Mouse (Mus musculus): ENCODE data around the gene Camkv. TPM values are rescaled to one million over a fixed set of nuclear protein-coding genes. Genes with fewer than 3 reads are reported as not detected.

The Camkv gene
- polyA plus RNA-seq, 2 experiments, result 3.5 to 14.2 TPM

GRCm38 (mm10) chr9:107950460-107951355 lies 15.2 kb downstream of the Camkv start:
- H3K4me2 ChIP-seq (replicated peaks; ENCODE audit: low read depth, low read length, severe bottlenecking), result peak overlapping the region; percentile 78
- peak overlapping the region; percentile 59 for H3K9ac ChIP-seq (ENCODE audit: low read depth, low read length, severe bottlenecking)
- H3K27ac ChIP-seq (replicated peaks; ENCODE audit: low read depth, low read length), result peak overlapping the region; percentile 65; the same call in 1 of the 2 replicates
- H3K4me1 ChIP-seq (ENCODE audit: control insufficient read depth, insufficient read depth, low read length), result peaks cover 3% of the 10 kb centered on the region; the same call in 1 of the 2 replicates
- H3K4me3 ChIP-seq (replicated peaks; ENCODE audit: low read length), result peak overlapping the region; percentile 68
- peak; percentile 73; the same call in 1 of the 2 replicates for TF ChIP-seq POLR2A (IDR thresholded peaks at IDR 0.05; ENCODE audit: borderline replicate concordance, extremely low read depth, insufficient read depth, insufficient read length)
- no peaks in the 10 kb centered on the region for H3K9me3 ChIP-seq (ENCODE audit: control insufficient read depth, low read length)
- WGBS, result 11% methylated on average over 45 of the region's 45 CpGs
- no peaks in the 10 kb centered on the region; the same call in 1 of the 2 replicates for H3K36me3 ChIP-seq (ENCODE audit: control insufficient read depth, insufficient read depth, low read length)
- ATAC-seq (ENCODE audit: low FRiP score, low read depth), result peak; percentile 94
- H3K27me3 ChIP-seq (ENCODE audit: control insufficient read depth, insufficient read depth, low read length), result no peaks in the 10 kb centered on the region
- DNase-seq (ENCODE audit: low spot score), result peak; percentile 95

DNA sequence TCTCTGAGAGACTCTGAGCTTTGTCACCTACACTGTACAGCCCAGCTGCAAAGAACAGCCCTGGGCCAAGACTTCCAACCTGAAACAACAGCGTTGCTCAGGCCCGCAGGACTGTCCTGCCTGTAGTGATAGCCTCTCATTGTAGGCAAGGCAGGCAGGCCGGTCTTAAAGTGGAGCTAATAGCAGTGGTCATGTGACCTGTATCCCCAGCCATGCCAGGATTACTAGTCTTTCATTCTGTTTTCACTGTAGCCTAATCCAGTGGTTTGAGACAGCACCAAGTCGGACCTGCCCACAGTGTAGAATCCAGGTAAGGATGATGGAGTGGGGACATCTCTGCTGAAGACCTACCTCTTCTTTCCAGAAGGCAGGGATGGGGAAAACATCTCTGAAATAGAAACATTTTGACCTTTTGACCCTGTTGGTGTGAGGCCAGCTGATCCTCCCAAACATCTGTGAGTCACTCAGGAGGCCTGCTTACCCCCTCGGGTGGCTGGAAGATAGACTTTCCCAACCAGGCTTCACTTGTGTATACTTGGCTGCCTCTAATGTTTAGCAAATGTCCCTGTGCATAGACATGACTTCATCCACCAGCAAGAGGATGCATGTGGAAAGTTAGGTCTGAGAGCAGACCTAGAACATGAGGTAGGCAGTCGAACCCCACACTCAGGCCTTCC lies 20.3 kb downstream of the Camkv start:
- DNase-seq (ENCODE audit: low spot score), result no peak
- 77% methylated on average over 6 of the region's 6 CpGs for WGBS
- no peak for ATAC-seq (ENCODE audit: low FRiP score, low read depth)

GRCm38 (mm10) chr9:107957141-107957540 lies 21.7 kb downstream of the Camkv start:
- DNase-seq (ENCODE audit: low spot score) (no peak), ATAC-seq (ENCODE audit: low FRiP score, low read depth) (no peak)
- H3K27me3 ChIP-seq (ENCODE audit: control insufficient read depth, insufficient read depth, low read length), result no peaks in the 10 kb centered on the region
- H3K9ac ChIP-seq (ENCODE audit: low read depth, low read length, severe bottlenecking), result no peak overlapping the region
- H3K4me3 ChIP-seq (replicated peaks; ENCODE audit: low read length), result no peak overlapping the region
- H3K4me1 ChIP-seq (ENCODE audit: control insufficient read depth, insufficient read depth, low read length), result no peaks in the 10 kb centered on the region
- no peak for TF ChIP-seq POLR2A (IDR thresholded peaks at IDR 0.05; ENCODE audit: borderline replicate concordance, extremely low read depth, insufficient read depth, insufficient read length)
- 60% methylated on average over 6 of the region's 6 CpGs for WGBS
- H3K36me3 ChIP-seq (ENCODE audit: control insufficient read depth, insufficient read depth, low read length), result peaks cover 25% of the 10 kb centered on the region
- no peak overlapping the region for H3K4me2 ChIP-seq (replicated peaks; ENCODE audit: low read depth, low read length, severe bottlenecking)
- H3K27ac ChIP-seq (replicated peaks; ENCODE audit: low read depth, low read length), result no peak overlapping the region
- no peaks in the 10 kb centered on the region for H3K9me3 ChIP-seq (ENCODE audit: control insufficient read depth, low read length)

More for the DNA sequence above, 20.3 kb downstream of the Camkv start:
- H3K27ac ChIP-seq (replicated peaks; ENCODE audit: low read depth, low read length), result no peak overlapping the region
- TF ChIP-seq POLR2A (IDR thresholded peaks at IDR 0.05; ENCODE audit: borderline replicate concordance, extremely low read depth, insufficient read depth, insufficient read length), result no peak
- H3K9ac ChIP-seq (ENCODE audit: low read depth, low read length, severe bottlenecking), result no peak overlapping the region
- peaks cover 3% of the 10 kb centered on the region; the same call in 1 of the 2 replicates for H3K4me1 ChIP-seq (ENCODE audit: control insufficient read depth, insufficient read depth, low read length)
- no peaks in the 10 kb centered on the region for H3K9me3 ChIP-seq (ENCODE audit: control insufficient read depth, low read length)
- H3K4me2 ChIP-seq (replicated peaks; ENCODE audit: low read depth, low read length, severe bottlenecking), result no peak overlapping the region
- no peak overlapping the region for H3K4me3 ChIP-seq (replicated peaks; ENCODE audit: low read length)
- H3K27me3 ChIP-seq (ENCODE audit: control insufficient read depth, insufficient read depth, low read length), result no peaks in the 10 kb centered on the region
- H3K36me3 ChIP-seq (ENCODE audit: control insufficient read depth, insufficient read depth, low read length), result peaks cover 16% of the 10 kb centered on the region; the same call in 1 of the 2 replicates

- Histone ChIP-seq H3K36me3 (ENCODE audit: control insufficient read depth, insufficient read depth, low read length) (peaks cover 28% of the 10 kb centered on the region), H3K4me2 (replicated peaks; ENCODE audit: low read depth, low read length, severe bottlenecking) (no peak overlapping the region), H3K4me3 (replicated peaks; ENCODE audit: low read length) (no peak overlapping the region), H3K9me3 (ENCODE audit: control insufficient read depth, low read length) (no peaks in the 10 kb centered on the region), H3K4me1 (ENCODE audit: control insufficient read depth, insufficient read depth, low read length) (no peaks in the 10 kb centered on the region), H3K27me3 (ENCODE audit: control insufficient read depth, insufficient read depth, low read length) (no peaks in the 10 kb centered on the region), H3K27ac (replicated peaks; ENCODE audit: low read depth, low read length) (no peak overlapping the region), H3K9ac (ENCODE audit: low read depth, low read length, severe bottlenecking) (no peak overlapping the region)
- WGBS, result 21% methylated on average over 6 of the region's 6 CpGs
- ATAC-seq (ENCODE audit: low FRiP score, low read depth), result no peak
- DNase-seq (ENCODE audit: low spot score), result no peak
- TF ChIP-seq POLR2A (IDR thresholded peaks at IDR 0.05; ENCODE audit: borderline replicate concordance, extremely low read depth, insufficient read depth, insufficient read length), result no peak
Measured at GRCm38 (mm10) chr9:107959896-107960295, 24.4 kb downstream of the Camkv start.

GRCm38 (mm10) chr9:107960928-107961327 lies 25.5 kb downstream of the Camkv start:
- 81% methylated on average over 4 of the region's 4 CpGs for WGBS
- Histone ChIP-seq H3K9me3 (ENCODE audit: control insufficient read depth, low read length) (no peaks in the 10 kb centered on the region), H3K27me3 (ENCODE audit: control insufficient read depth, insufficient read depth, low read length) (no peaks in the 10 kb centered on the region), H3K4me3 (replicated peaks; ENCODE audit: low read length) (no peak overlapping the region), H3K27ac (replicated peaks; ENCODE audit: low read depth, low read length) (no peak overlapping the region), H3K36me3 (ENCODE audit: control insufficient read depth, insufficient read depth, low read length) (peaks cover 28% of the 10 kb centered on the region), H3K9ac (ENCODE audit: low read depth, low read length, severe bottlenecking) (no peak overlapping the region), H3K4me1 (ENCODE audit: control insufficient read depth, insufficient read depth, low read length) (no peaks in the 10 kb centered on the region), H3K4me2 (replicated peaks; ENCODE audit: low read depth, low read length, severe bottlenecking) (no peak overlapping the region)
- ATAC-seq (ENCODE audit: low FRiP score, low read depth), result no peak
- DNase-seq (ENCODE audit: low spot score), result no peak
- no peak for TF ChIP-seq POLR2A (IDR thresholded peaks at IDR 0.05; ENCODE audit: borderline replicate concordance, extremely low read depth, insufficient read depth, insufficient read length)

Measured in limb, embryonic 14.5 days (tissue).